ENCODE assay signal across 24 mouse cellular contexts in the genomic region with DNA sequence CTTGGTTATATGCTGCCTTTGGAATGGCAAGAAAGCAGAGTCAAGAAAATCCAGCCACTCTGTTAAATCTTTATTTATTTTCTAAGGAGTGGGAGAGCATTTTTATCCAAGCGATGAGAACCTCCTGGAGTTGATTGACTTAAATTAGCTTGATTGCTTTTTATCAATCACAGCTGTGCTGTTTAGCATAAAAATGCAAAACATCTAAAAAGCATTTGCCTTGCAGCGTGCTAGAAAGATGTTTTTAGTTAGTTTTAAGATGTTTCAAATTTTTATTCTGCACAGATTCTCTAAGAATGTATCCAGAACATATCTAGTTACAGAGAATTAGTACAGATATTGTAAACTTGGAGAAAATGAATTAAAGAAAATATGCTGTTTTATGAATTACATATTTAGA.
"Had no signal": no experiment of that assay in that cellular context is flagged by ENCODE, and none has a peak within 500 bp of the region (broad histone marks: within the 10 kb centered on the region; RNA-seq: fewer than 3 reads in every experiment).

No protein-coding gene starts in this region.

- H3K27me3 ChIP-seq: heart, embryonic 12.5 days; hindbrain, embryonic 13.5 days; hindbrain, embryonic 15.5 days; limb, embryonic 12.5 days; liver, embryonic 13.5 days; liver, embryonic 15.5 days had no signal

- H3K4me1 ChIP-seq: heart, embryonic 10.5 days; heart, embryonic 12.5 days; hindbrain, embryonic 15.5 days; liver, embryonic 13.5 days; liver, embryonic 15.5 days had no signal

- H3K4me2 ChIP-seq: heart, embryonic 12.5 days; hindbrain, embryonic 13.5 days; hindbrain, embryonic 15.5 days; limb, embryonic 12.5 days; liver, embryonic 11.5 days; liver, embryonic 13.5 days; liver, embryonic 15.5 days had no signal

- H3K9ac ChIP-seq: heart, embryonic 12.5 days; hindbrain, embryonic 13.5 days; hindbrain, embryonic 15.5 days; limb, embryonic 12.5 days; liver, embryonic 13.5 days; liver, embryonic 15.5 days; liver, postnatal 0 days had no signal

- H3K36me3 ChIP-seq: heart, embryonic 10.5 days; heart, embryonic 12.5 days; hindbrain, embryonic 13.5 days; hindbrain, embryonic 15.5 days; limb, embryonic 10.5 days; limb, embryonic 12.5 days; liver, embryonic 13.5 days; liver, embryonic 15.5 days had no signal

- DNase-seq: gastrocnemius, postnatal 14 days; gastrocnemius, postnatal 36 days; heart, postnatal 10 days; heart, postnatal 36 days; kidney, adult 18-20 months; kidney, adult 8-10 months; kidney, postnatal 10 days; kidney, postnatal 25 days; kidney, postnatal 4 days; liver; liver, embryonic 13.5 days; liver, postnatal 0 days had no signal

- H3K9me3 ChIP-seq: heart, embryonic 10.5 days; heart, embryonic 12.5 days; hindbrain, embryonic 13.5 days; hindbrain, embryonic 15.5 days; limb, embryonic 10.5 days; limb, embryonic 12.5 days; liver, embryonic 13.5 days; liver, embryonic 15.5 days had no signal

- H3K4me3 ChIP-seq: heart, embryonic 10.5 days; heart, embryonic 12.5 days; hindbrain, embryonic 13.5 days; hindbrain, embryonic 15.5 days; layer of hippocampus, adult 2 months; left cerebral cortex, adult 2 months; limb, embryonic 10.5 days; limb, embryonic 12.5 days; liver, embryonic 13.5 days; liver, embryonic 15.5 days had no signal

- H3K27ac ChIP-seq: heart, embryonic 10.5 days; hindbrain, embryonic 13.5 days; hindbrain, embryonic 15.5 days; hindbrain, postnatal 0 days; left cerebral cortex, adult 2 months; limb, embryonic 10.5 days; limb, embryonic 12.5 days; liver, embryonic 13.5 days; liver, embryonic 15.5 days had no signal

- ATAC-seq: hindbrain, postnatal 0 days; intestine, embryonic 16.5 days; liver, postnatal 0 days had no signal
